Mouse (Mus musculus) heart, adult 2 months (tissue): ENCODE results near the gene Ofcc1. TPM values are rescaled to one million over a fixed set of nuclear protein-coding genes. Genes with fewer than 3 reads are reported as not detected.

Experiments
- DNase-seq, 2 experiments: peaks; one replicate each; pipeline ENCODE4 v3.0.0; 2021
- H3K27ac ChIP-seq: fragments of 200-600 bp; 2 replicates; pipeline ENCODE4 v1.8.1; 2022
- H3K27me3 ChIP-seq: fragments of 200-500 bp; 2 replicates; pipeline ENCODE4 v1.6.1; 2012; ENCODE audit warnings: mild to moderate bottlenecking, low read length, inconsistent platforms, mixed read lengths; ENCODE audit not compliant: control insufficient read depth, insufficient read depth
- H3K36me3 ChIP-seq: fragments of 200-500 bp; 2 replicates; pipeline ENCODE4 v1.6.1; 2012; ENCODE audit warnings: low read length, inconsistent platforms; ENCODE audit not compliant: control insufficient read depth, insufficient read depth
- H3K4me1 ChIP-seq: fragments of 200-500 bp; 2 replicates; pipeline ENCODE4 v1.6.1; 2011; ENCODE audit warnings: low read length; ENCODE audit not compliant: control insufficient read depth, insufficient read depth
- H3K4me3 ChIP-seq: fragments of 200-600 bp; 2 replicates; pipeline ENCODE4 v1.8.1; 2022
- H3K79me2 ChIP-seq: fragments of 200-500 bp; replicated peaks from 2 replicates; pipeline ENCODE4 v1.6.1; 2012; ENCODE audit warnings: mild to moderate bottlenecking, inconsistent platforms, low read length, moderate library complexity, mixed read lengths; ENCODE audit not compliant: control insufficient read depth, insufficient read depth
- H3K9ac ChIP-seq: fragments of 200-500 bp; 2 replicates; pipeline ENCODE4 v1.6.1; 2012; ENCODE audit warnings: low read depth, mild to moderate bottlenecking, control low read depth, inconsistent platforms, low read length, mixed read lengths
- CTCF ChIP-seq: fragments of 200-600 bp; IDR thresholded peaks from 2 replicates; pipeline ENCODE4 v1.8.1; 2022; ENCODE audit warnings: antibody characterized with exemption, mild to moderate bottlenecking, moderate library complexity
- EP300 ChIP-seq: fragments of 200-500 bp; IDR thresholded peaks from 2 replicates; pipeline ENCODE4 v1.6.1; 2011; ENCODE audit warnings: low read depth, low read length, control low read depth; ENCODE audit not compliant: insufficient read depth
- POLR2A ChIP-seq: fragments of 200-500 bp; IDR thresholded peaks from 2 replicates; pipeline ENCODE4 v1.6.1; 2011; ENCODE audit warnings: mild to moderate bottlenecking, low read depth, low read length, control low read depth; ENCODE audit not compliant: insufficient read depth
- WGBS: fragments of 180-500 bp; shearing (Covaris S2); methylation state at CpG from one replicate; pipeline ENCODE4 v1.1.7; 2018; 5-methylcytosine and 5-hydroxymethylcytosine counted together
- intact Hi-C: fragments of 180-260 bp; cut with DNase I; formaldehyde crosslinking; loops from one replicate; pipeline ENCODE4 v1.15.1; 2025
- polyA plus RNA-seq: library from polyadenylated mRNA; depleted of rRNA; stranded (reverse); fragments of >200 nt; gene quantifications from 2 replicates; pipeline ENCODE4 v1.2.3, GENCODE M21; 2012
- total RNA-seq, 2 experiments: library from RNA; stranded (reverse); gene quantifications; 2 replicates each; pipeline ENCODE4 v1.2.3; 2021

Ofcc1 gene
- total and polyA plus RNA-seq, 3 experiments, result 0.11 TPM; not detected in 2

DNA sequence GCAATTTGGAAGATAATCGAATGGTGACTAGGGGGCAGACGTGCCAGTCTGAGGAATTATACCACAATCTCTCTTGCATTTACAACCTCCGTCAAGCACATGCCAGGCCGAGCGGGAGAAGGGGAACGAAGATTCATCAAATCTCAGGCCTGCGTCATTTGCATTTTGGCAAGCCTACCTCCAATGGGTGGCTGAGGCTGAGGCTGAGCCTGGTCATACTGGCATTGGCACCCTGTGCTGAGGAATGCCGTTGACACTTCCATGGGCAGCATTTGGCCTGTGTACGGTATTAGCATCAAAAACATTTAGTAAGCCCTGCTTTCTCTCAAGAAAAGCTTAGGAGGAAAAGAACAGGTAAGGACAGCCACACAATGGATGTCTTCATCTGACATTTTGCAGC lies 152.9 kb downstream of the Ofcc1 start:
- H3K4me1 ChIP-seq, result no peaks in the 10 kb centered on the region
- TF ChIP-seq EP300, result no peak
- no peak for TF ChIP-seq POLR2A
- TF ChIP-seq CTCF, result no peak
- whole genome bisulfite sequencing, result 71% methylated on average over 9 of the region's 9 CpGs

DNA sequence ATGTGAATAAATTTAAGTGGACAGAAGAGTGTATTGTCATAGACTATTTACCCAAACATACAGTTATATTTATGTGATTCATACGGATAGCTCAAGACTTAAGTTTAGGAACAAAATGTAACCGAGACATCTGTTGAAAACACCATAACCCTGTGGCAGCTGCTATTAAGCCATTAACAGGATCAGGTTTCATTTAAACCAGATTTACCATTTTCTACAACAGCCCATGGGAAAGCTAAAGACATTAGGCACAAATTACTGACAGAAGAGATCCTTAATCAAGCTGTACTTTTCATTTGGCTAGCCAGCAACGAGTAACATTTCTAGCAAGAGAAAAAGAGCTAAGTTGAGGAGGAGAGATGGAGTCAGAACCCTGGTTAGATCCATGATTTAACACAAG lies 179.5 kb downstream of the Ofcc1 start:
- intact Hi-C loops, result no loop called here
- Histone ChIP-seq H3K36me3 (no peaks in the 10 kb centered on the region), H3K27me3 (no peaks in the 10 kb centered on the region), H3K9ac (no peak overlapping the region), H3K4me1 (no peaks in the 10 kb centered on the region), H3K27ac (no peak overlapping the region), H3K4me3 (no peak overlapping the region), H3K79me2 (no peaks in the 10 kb centered on the region)
- no peak for TF ChIP-seq EP300
- WGBS, result 80% methylated on average over 3 of the region's 3 CpGs
- no peak for DNase-seq

More for the DNA sequence above, 152.9 kb downstream of the Ofcc1 start:
- intact Hi-C loops, result no loop called here
- no peak for DNase-seq
- Histone ChIP-seq H3K27me3 (no peaks in the 10 kb centered on the region), H3K4me3 (no peak overlapping the region), H3K79me2 (no peaks in the 10 kb centered on the region), H3K9ac (no peak overlapping the region), H3K36me3 (no peaks in the 10 kb centered on the region), H3K27ac (no peak overlapping the region)

DNA sequence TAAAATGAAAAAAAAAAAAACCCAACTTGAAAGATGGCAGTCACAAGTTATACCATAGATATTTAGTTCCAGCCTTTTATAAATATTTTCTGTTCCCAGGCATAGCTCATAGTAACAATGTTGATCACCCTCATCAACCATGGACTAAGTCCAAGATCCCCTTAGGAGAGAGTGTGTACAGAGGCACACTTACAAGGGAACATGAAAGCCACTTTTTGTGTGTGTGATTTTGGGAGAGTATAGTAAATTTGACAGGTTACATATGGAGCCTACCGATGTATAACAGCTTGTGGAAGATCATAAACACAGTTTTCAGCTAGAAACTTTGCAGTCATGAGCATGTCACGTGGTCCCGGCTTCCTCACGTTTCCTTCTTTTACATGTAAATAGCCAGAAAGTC lies 189.5 kb downstream of the Ofcc1 start:
- TF ChIP-seq CTCF, result no peak
- TF ChIP-seq POLR2A, result no peak
- TF ChIP-seq EP300, result no peak
- no peak overlapping the region for H3K9ac ChIP-seq
- H3K4me1 ChIP-seq, result no peaks in the 10 kb centered on the region
- DNase-seq, result no peak
- no peaks in the 10 kb centered on the region for H3K36me3 ChIP-seq
- no peak overlapping the region for H3K27ac ChIP-seq
- no peak overlapping the region for H3K4me3 ChIP-seq
- no peaks in the 10 kb centered on the region for H3K27me3 ChIP-seq
- H3K79me2 ChIP-seq, result no peaks in the 10 kb centered on the region
- WGBS, result 90% methylated on average over 4 of the region's 4 CpGs
- intact Hi-C loops, result no loop called here

DNA sequence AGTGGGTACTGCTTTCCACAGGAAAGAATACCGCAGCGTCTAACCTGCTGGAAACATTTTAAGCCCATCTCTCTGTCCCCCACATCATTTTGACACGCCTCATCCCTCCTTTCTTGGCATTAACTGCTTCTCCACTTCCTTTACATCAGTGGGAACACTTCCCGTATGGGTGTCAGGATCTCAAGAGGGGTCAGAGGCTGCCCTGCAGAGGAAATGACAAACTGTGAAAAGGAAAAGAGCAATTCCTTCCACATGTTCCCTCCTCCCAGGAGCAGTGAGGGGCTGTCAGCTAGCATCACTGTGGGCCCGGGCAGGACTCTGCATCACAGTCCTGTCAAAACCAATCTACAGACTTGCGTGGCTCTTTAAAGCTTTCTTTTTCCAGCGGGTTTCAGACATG lies 193.4 kb downstream of the Ofcc1 start:
- H3K79me2 ChIP-seq, result no peaks in the 10 kb centered on the region
- H3K4me1 ChIP-seq, result no peaks in the 10 kb centered on the region
- no peaks in the 10 kb centered on the region for H3K27me3 ChIP-seq
- H3K9ac ChIP-seq, result no peak overlapping the region
- no peak for DNase-seq
- 28% methylated on average over 7 of the region's 7 CpGs for WGBS
- H3K36me3 ChIP-seq, result no peaks in the 10 kb centered on the region
- H3K4me3 ChIP-seq, result no peak overlapping the region
- intact Hi-C loops, result no loop called here
- H3K27ac ChIP-seq, result no peak overlapping the region
- no peak for TF ChIP-seq CTCF
- no peak for TF ChIP-seq POLR2A
- TF ChIP-seq EP300, result no peak

DNA sequence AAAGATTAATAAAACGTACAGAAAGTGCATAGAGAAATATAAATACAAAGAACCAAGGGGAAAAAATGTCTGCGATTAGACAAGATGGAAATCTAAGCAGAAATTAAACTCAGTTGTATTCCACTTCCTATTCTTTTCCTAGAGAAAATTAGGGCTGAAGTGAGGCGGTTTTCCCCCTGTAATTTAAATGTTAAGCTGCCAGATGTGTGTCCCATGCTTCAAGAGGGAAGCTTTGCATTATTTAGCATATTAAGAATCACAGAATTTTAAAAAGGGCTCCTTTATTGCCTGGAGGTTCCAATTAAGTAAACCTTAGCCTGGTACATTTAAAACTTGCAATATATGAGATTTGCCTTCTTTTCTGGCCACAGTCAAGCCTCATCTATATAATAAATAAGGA lies 205.8 kb downstream of the Ofcc1 start:
- Histone ChIP-seq H3K4me1 (no peaks in the 10 kb centered on the region), H3K36me3 (no peaks in the 10 kb centered on the region), H3K9ac (no peak overlapping the region), H3K4me3 (no peak overlapping the region), H3K27ac (no peak overlapping the region), H3K27me3 (no peaks in the 10 kb centered on the region; the same call in 1 of the 2 replicates), H3K79me2 (no peaks in the 10 kb centered on the region)
- no peak for DNase-seq
- intact Hi-C loops, result no loop called here
- 72% methylated on average over 3 of the region's 3 CpGs for WGBS
- no peak for TF ChIP-seq POLR2A
- TF ChIP-seq EP300, result no peak
- TF ChIP-seq CTCF, result no peak

DNA sequence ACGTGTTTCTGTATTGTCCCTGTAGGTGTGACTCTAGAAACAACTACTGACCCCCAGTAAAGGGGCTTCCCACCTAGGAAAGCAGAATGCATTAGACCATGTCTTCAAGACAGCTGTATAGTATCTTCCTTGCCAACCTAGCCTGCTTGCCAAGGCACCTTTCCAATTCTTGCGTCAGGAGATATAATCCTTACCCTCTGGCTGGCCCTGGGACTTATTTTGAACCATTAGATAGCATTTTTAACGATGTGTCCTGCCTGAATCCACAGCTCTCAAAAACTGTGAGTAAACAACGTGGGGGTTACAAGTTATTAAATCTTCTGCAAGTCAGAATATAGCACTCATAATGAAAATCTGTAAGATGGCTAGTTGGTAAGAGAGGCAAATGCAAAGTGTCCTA lies 221.3 kb downstream of the Ofcc1 start:
- H3K4me1 ChIP-seq, result no peaks in the 10 kb centered on the region
- H3K4me3 ChIP-seq, result no peak overlapping the region
- H3K79me2 ChIP-seq, result no peaks in the 10 kb centered on the region
- H3K27ac ChIP-seq, result no peak overlapping the region
- no peak overlapping the region for H3K9ac ChIP-seq
- intact Hi-C loops, result no loop called here
- H3K36me3 ChIP-seq, result no peaks in the 10 kb centered on the region
- 66% methylated on average over 4 of the region's 4 CpGs for WGBS
- no peaks in the 10 kb centered on the region for H3K27me3 ChIP-seq
- no peak for TF ChIP-seq CTCF
- no peak for TF ChIP-seq POLR2A
- TF ChIP-seq EP300, result no peak
- no peak for DNase-seq
